Mouse (Mus musculus) C2C12 (cell line): ENCODE measurements around the gene Reg3d.

Experiments
- CTCF ChIP-seq: IDR thresholded peaks from one replicate; pipeline ENCODE4 v1.5.1; 2011; ENCODE audit not compliant: control insufficient read depth, insufficient read depth, insufficient read length
- MAX ChIP-seq: IDR thresholded peaks from one replicate; pipeline ENCODE4 v1.6.1; 2011; ENCODE audit warnings: mild to moderate bottlenecking, control low read depth
- USF1 ChIP-seq: IDR thresholded peaks from one replicate; pipeline ENCODE4 v1.6.1; 2011; ENCODE audit warnings: low read depth, mild to moderate bottlenecking, control low read depth, moderate library complexity

GRCm38 (mm10) chr6:78380409-78380808 lies 1.7 kb upstream of the Reg3d start, which contains the start of gene Reg3a:
- no peak for TF ChIP-seq MAX
- no peak for TF ChIP-seq CTCF
- no peak for TF ChIP-seq USF1
